Mouse (Mus musculus) limb, embryonic 14.5 days (tissue): ENCODE measurements around the gene Hlcs. TPM values are rescaled to one million over a fixed set of nuclear protein-coding genes. Genes with fewer than 3 reads are reported as not detected.

Source experiments
- ATAC-seq: fragments of 200-750 bp; cut with Nextera tagmentation; 2 replicates; pipeline ENCODE4 v1.8.0; 2017; ENCODE audit warnings: low read depth, moderate number of reproducible peaks, moderate TSS enrichment; ENCODE audit not compliant: low FRiP score
- DNase-seq: peaks from one replicate; pipeline ENCODE4 v3.0.0-alpha.2; 2015; ENCODE audit warnings: low spot score
- H3K27ac ChIP-seq: fragments of 300-500 bp; sonication (generic); replicated peaks from 2 replicates; pipeline ENCODE4 v1.5.1; 2014; ENCODE audit warnings: low read depth, mild to moderate bottlenecking, low read length, moderate library complexity, mixed read lengths
- H3K27me3 ChIP-seq: fragments of 300-500 bp; sonication (generic); 2 replicates; pipeline ENCODE4 v1.6.1; 2014; ENCODE audit warnings: low read length, mixed read lengths; ENCODE audit not compliant: control insufficient read depth, insufficient read depth
- H3K36me3 ChIP-seq: fragments of 300-500 bp; sonication (generic); 2 replicates; pipeline ENCODE4 v1.6.1; 2014; ENCODE audit warnings: mild to moderate bottlenecking, low read length, moderate library complexity, mixed read lengths; ENCODE audit not compliant: control insufficient read depth, insufficient read depth
- H3K4me1 ChIP-seq: fragments of 300-500 bp; sonication (generic); 2 replicates; pipeline ENCODE4 v1.6.1; 2014; ENCODE audit warnings: antibody characterized with exemption, low read length, mixed read lengths; ENCODE audit not compliant: control insufficient read depth, insufficient read depth
- H3K4me2 ChIP-seq: fragments of 300-500 bp; sonication (generic); replicated peaks from 2 replicates; pipeline ENCODE4 v1.6.1; 2014; ENCODE audit warnings: low read depth, mild to moderate bottlenecking, low read length, moderate library complexity; ENCODE audit not compliant: severe bottlenecking
- H3K4me3 ChIP-seq: fragments of 300-500 bp; sonication (generic); replicated peaks from 2 replicates; pipeline ENCODE4 v1.5.1; 2014; ENCODE audit warnings: low read length
- H3K9ac ChIP-seq: fragments of 300-500 bp; sonication (generic); 2 replicates; pipeline ENCODE4 v1.6.1; 2014; ENCODE audit warnings: mild to moderate bottlenecking, low read depth, low read length, moderate library complexity; ENCODE audit not compliant: severe bottlenecking
- H3K9me3 ChIP-seq: fragments of 300-500 bp; sonication (generic); 2 replicates; pipeline ENCODE4 v1.6.1; 2016; ENCODE audit warnings: low read length; ENCODE audit not compliant: control insufficient read depth
- POLR2A ChIP-seq: fragments of 200-500 bp; IDR thresholded peaks from 2 replicates; pipeline ENCODE4 v1.8.0; 2012; ENCODE audit warnings: inconsistent platforms, mild to moderate bottlenecking, moderate library complexity, borderline replicate concordance; ENCODE audit not compliant: insufficient read depth, insufficient read length; ENCODE audit errors: extremely low read depth
- WGBS: fragments of 180-500 bp; shearing (Covaris S2); extraction: QIAGEN DNeasy Blood & Tissue Kit; methylation state at CpG from one replicate; pipeline ENCODE4 v1.1.7; 2014; 5-methylcytosine and 5-hydroxymethylcytosine counted together
- microRNA-seq: library from miRNA; unstranded; fragments of <30 nt; microRNA quantifications from one replicate; pipeline ENCODE4, GENCODE M21; 2016
- polyA plus RNA-seq, 2 experiments: library from polyadenylated mRNA; depleted of rRNA in 1 of 2; stranded (reverse) in 1 of 2; unstranded in 1 of 2; fragments of >200 nt; fragmentation: Nextera tagmentation in 1 of 2; extraction: Ambion mirVana in 1 of 2; gene quantifications; 2 replicates each; pipeline versions ENCODE4 v1.2.1 to v1.2.3; 2012 to 2014

Hlcs gene
- polyA plus RNA-seq, 2 experiments, result 6.3 to 7.1 TPM

DNA sequence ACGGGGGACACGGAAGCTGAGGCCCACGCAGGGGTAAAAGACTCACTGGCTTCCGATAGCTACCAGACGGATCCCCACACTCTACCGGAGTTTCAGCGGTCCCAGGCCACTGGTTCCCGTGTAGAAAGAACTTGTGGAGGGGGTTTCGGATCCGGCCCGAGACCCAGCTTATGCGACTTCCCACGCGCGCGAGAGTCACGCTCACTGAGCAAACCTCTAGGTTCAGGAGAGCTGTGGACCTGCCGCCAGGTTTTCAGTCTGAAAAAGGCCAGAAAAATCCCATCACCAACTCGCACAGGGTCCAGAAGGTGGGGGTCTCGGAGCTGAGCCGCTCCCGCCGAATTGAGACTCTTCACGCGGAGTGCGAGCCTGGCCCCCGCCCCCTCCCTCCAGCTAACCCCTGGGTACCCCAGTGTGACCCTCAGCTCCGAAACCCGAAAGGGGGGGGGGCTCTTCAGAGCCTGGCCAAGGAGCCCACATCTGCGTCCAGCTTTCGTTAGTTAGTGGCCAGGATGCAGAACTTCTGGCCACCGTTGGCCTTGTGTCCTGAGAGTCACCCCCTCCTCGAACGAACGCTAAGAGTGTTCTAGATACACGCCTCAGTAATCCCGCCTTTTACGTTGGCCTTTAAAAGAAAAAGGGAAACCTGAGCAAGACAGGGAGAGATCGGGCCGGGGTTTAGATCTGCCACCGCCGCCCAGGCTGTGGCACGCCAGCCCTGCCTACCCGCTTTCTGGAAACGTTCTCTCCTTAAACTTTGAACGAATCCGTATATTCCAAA is 234.1 kb downstream of the Hlcs start:
- no peak for ATAC-seq
- no peaks in the 10 kb centered on the region for H3K36me3 ChIP-seq
- no peak for DNase-seq
- H3K27me3 ChIP-seq, result peaks cover 85% of the 10 kb centered on the region
- H3K4me2 ChIP-seq, result peak overlapping the region; percentile 28
- peaks cover 9% of the 10 kb centered on the region for H3K4me1 ChIP-seq
- 2% methylated on average over 43 of the region's 47 CpGs for WGBS
- no peak overlapping the region for H3K9ac ChIP-seq
- peak overlapping the region; percentile 15 for H3K4me3 ChIP-seq
- no peak for TF ChIP-seq POLR2A
- no peak overlapping the region for H3K27ac ChIP-seq
- no peaks in the 10 kb centered on the region for H3K9me3 ChIP-seq

Small RNA genes lying within 50 kb of the gene (microRNA-seq; reads per million reads assigned to microRNA genes)
- not detected for gene Gm23062

Other genes with a start within 250 kb of the Hlcs start
- 5.9 and 7.0 TPM in 2 replicates for gene Sim2, start 228.6 kb downstream of the Hlcs start, polyA plus RNA-seq (2012; rRNA removed)
- 0.97 and 1.4 TPM in 2 replicates for gene Sim2, start 228.6 kb downstream of the Hlcs start, polyA plus RNA-seq (2014; fragmentation: Nextera tagmentation; extraction: Ambion mirVana)
- 2.3 and 2.9 TPM in 2 replicates for gene Ripply3, start 14.8 kb upstream of the Hlcs start, polyA plus RNA-seq (2012; rRNA removed)
- gene Ripply3, start 14.8 kb upstream of the Hlcs start, polyA plus RNA-seq (2014; fragmentation: Nextera tagmentation; extraction: Ambion mirVana), result 5.2 TPM in 2 replicates
- gene Ttc3, start 57.0 kb upstream of the Hlcs start, polyA plus RNA-seq (2012; rRNA removed), result 113 and 123 TPM in 2 replicates
- 294 and 297 TPM in 2 replicates for gene Ttc3, start 57.0 kb upstream of the Hlcs start, polyA plus RNA-seq (2014; fragmentation: Nextera tagmentation; extraction: Ambion mirVana)
- 75.3 and 83.2 TPM in 2 replicates for gene Pigp, start 58.3 kb upstream of the Hlcs start, polyA plus RNA-seq (2012; rRNA removed)
- gene Pigp, start 58.3 kb upstream of the Hlcs start, polyA plus RNA-seq (2014; fragmentation: Nextera tagmentation; extraction: Ambion mirVana), result 86.3 and 101 TPM in 2 replicates
- 50.3 and 55.3 TPM in 2 replicates for gene Vps26c, start 213.3 kb upstream of the Hlcs start, polyA plus RNA-seq (2012; rRNA removed)
- gene Vps26c, start 213.3 kb upstream of the Hlcs start, polyA plus RNA-seq (2014; fragmentation: Nextera tagmentation; extraction: Ambion mirVana), result 55.0 and 55.7 TPM in 2 replicates